Mouse (Mus musculus) MEL (cell line): Measurements from ENCODE around the gene Zfp607a. TPM values are rescaled to one million over a fixed set of nuclear protein-coding genes. Genes with fewer than 3 reads are reported as not detected.

Experiments used
- DNase-seq: peaks from one replicate; pipeline ENCODE4 v3.0.0; 2011; ENCODE audit warnings: low read depth, low spot score
- H3K27ac ChIP-seq: 2 replicates; pipeline ENCODE4 v1.5.1; 2012; ENCODE audit warnings: low read depth, mild to moderate bottlenecking, control low read depth, low read length, moderate library complexity; ENCODE audit not compliant: control insufficient read depth
- H3K27me3 ChIP-seq, 2 experiments: fragments of 150-350 bp in 1 of 2; sonication (generic) in 1 of 2; 2 replicates each; pipeline ENCODE4 v1.6.1; 2012; ENCODE audit warnings: low read length in 2 of 2, mild to moderate bottlenecking in 2 of 2, improper control_type of control experiment in 1 of 2, moderate library complexity in 1 of 2; ENCODE audit not compliant: insufficient read depth in 2 of 2, control insufficient read depth in 1 of 2
- H3K36me3 ChIP-seq, 2 experiments: 2 replicates each; pipeline ENCODE4 v1.6.1; 2012 to 2014; ENCODE audit warnings: low read length in 2 of 2, improper control_type of control experiment in 1 of 2, inconsistent platforms in 1 of 2, mild to moderate bottlenecking in 1 of 2; ENCODE audit not compliant: insufficient read depth in 2 of 2, control insufficient read depth in 1 of 2
- H3K4me1 ChIP-seq, 2 experiments: fragments of 150-350 bp in 1 of 2; sonication (generic) in 1 of 2; 2 replicates each; pipeline ENCODE4 v1.6.1; 2012; ENCODE audit warnings: low read length in 2 of 2, improper control_type of control experiment in 1 of 2, mild to moderate bottlenecking in 1 of 2; ENCODE audit not compliant: insufficient read depth in 2 of 2, control insufficient read depth in 1 of 2
- H3K4me3 ChIP-seq, 2 experiments: fragments of 150-350 bp in 1 of 2; sonication (generic) in 1 of 2; 2 replicates each; pipeline ENCODE4 v1.5.1; 2012; ENCODE audit warnings: low read depth in 2 of 2, low read length in 2 of 2, mild to moderate bottlenecking in 2 of 2, moderate library complexity in 2 of 2, control low read depth in 1 of 2, improper control_type of control experiment in 1 of 2; ENCODE audit not compliant: control insufficient read depth in 1 of 2, insufficient read depth in 1 of 2
- H3K79me2 ChIP-seq: 2 replicates; pipeline ENCODE4 v1.6.1; 2012; ENCODE audit warnings: mild to moderate bottlenecking, low read length, moderate library complexity; ENCODE audit not compliant: control insufficient read depth, poor library complexity, insufficient read depth
- H3K9ac ChIP-seq: 2 replicates; pipeline ENCODE4 v1.6.1; 2012; ENCODE audit warnings: low read depth, mild to moderate bottlenecking, control low read depth, low read length, moderate library complexity; ENCODE audit not compliant: control insufficient read depth, poor library complexity, severe bottlenecking
- H3K9me3 ChIP-seq: fragments of 150-350 bp; sonication (generic); replicated peaks from 2 replicates; pipeline ENCODE4 v1.6.1; 2012; ENCODE audit warnings: mild to moderate bottlenecking, low read length, improper control_type of control experiment, moderate library complexity; ENCODE audit not compliant: insufficient read depth
- CTCF ChIP-seq, 3 experiments: IDR thresholded peaks in 2 of 3; conservative IDR thresholded peaks in 1 of 3; 2 replicates each; pipeline ENCODE4 v1.5.1; 2011 to 2012; ENCODE audit warnings: low read length in 3 of 3, low read depth in 2 of 3, mild to moderate bottlenecking in 2 of 3, improper control_type of control experiment in 1 of 3, inconsistent platforms in 1 of 3, mixed read lengths in 1 of 3, moderate library complexity in 1 of 3; ENCODE audit not compliant: control insufficient read depth in 1 of 3, insufficient read depth in 1 of 3, poor library complexity in 1 of 3, severe bottlenecking in 1 of 3
- ELF1 ChIP-seq: IDR thresholded peaks from 2 replicates; pipeline ENCODE4 v1.6.1; 2014; ENCODE audit warnings: low read depth, mild to moderate bottlenecking, inconsistent platforms, low read length, improper control_type of control experiment, moderate library complexity
- EP300 ChIP-seq, 2 experiments: IDR thresholded peaks; 2 replicates each; pipeline ENCODE4 v1.6.1; 2011; ENCODE audit warnings: improper control_type of control experiment in 2 of 2, low read length in 2 of 2, low read depth in 1 of 2, mild to moderate bottlenecking in 1 of 2
- GABPA ChIP-seq: IDR thresholded peaks from 2 replicates; pipeline ENCODE4 v1.6.1; 2012; ENCODE audit warnings: low read depth, mild to moderate bottlenecking, inconsistent platforms, low read length, improper control_type of control experiment, moderate library complexity
- GATA1 ChIP-seq: IDR thresholded peaks from 2 replicates; pipeline ENCODE4 v1.6.1; 2011; ENCODE audit warnings: low read depth, low read length, improper control_type of control experiment
- HCFC1 ChIP-seq: IDR thresholded peaks from 2 replicates; pipeline ENCODE4 v1.6.1; 2012; ENCODE audit warnings: low read depth, mild to moderate bottlenecking, inconsistent platforms, low read length, improper control_type of control experiment, moderate library complexity
- KAT2A ChIP-seq: conservative IDR thresholded peaks from 2 replicates; pipeline ENCODE4 v1.6.1; 2012; ENCODE audit warnings: low read depth, low read length, improper control_type of control experiment, inconsistent platforms
- MAFK ChIP-seq: IDR thresholded peaks from 2 replicates; pipeline ENCODE4 v1.6.1; 2011; ENCODE audit warnings: low read depth, mild to moderate bottlenecking, low read length, improper control_type of control experiment, borderline replicate concordance
- MXI1 ChIP-seq: IDR thresholded peaks from 2 replicates; pipeline ENCODE4 v1.6.1; 2011; ENCODE audit warnings: mild to moderate bottlenecking, low read depth, low read length, improper control_type of control experiment
- MYB ChIP-seq: IDR thresholded peaks from 2 replicates; pipeline ENCODE4 v1.6.1; 2011; ENCODE audit warnings: mild to moderate bottlenecking, low read depth, low read length, improper control_type of control experiment
- NELFE ChIP-seq: IDR thresholded peaks from 2 replicates; pipeline ENCODE4 v1.6.1; 2011; ENCODE audit warnings: low read depth, low read length, improper control_type of control experiment
- NRF1 ChIP-seq: IDR thresholded peaks from 2 replicates; pipeline ENCODE4 v1.6.1; 2014; ENCODE audit warnings: low read depth, mild to moderate bottlenecking, inconsistent platforms, low read length, improper control_type of control experiment, moderate library complexity; ENCODE audit not compliant: poor library complexity, insufficient read depth, severe bottlenecking
- POLR2AphosphoS2 ChIP-seq: IDR thresholded peaks from 2 replicates; pipeline ENCODE4 v1.6.1; 2011; ENCODE audit warnings: low read length, improper control_type of control experiment
- RAD21 ChIP-seq: IDR thresholded peaks from 2 replicates; pipeline ENCODE4 v1.6.1; 2011; ENCODE audit warnings: mild to moderate bottlenecking, low read depth, low read length, improper control_type of control experiment
- RCOR1 ChIP-seq: IDR thresholded peaks from 2 replicates; pipeline ENCODE4 v1.6.1; 2012; ENCODE audit warnings: low read depth, mild to moderate bottlenecking, inconsistent platforms, low read length, improper control_type of control experiment
- SIN3A ChIP-seq: IDR thresholded peaks from 2 replicates; pipeline ENCODE4 v1.6.1; 2012; ENCODE audit warnings: low read length, improper control_type of control experiment, inconsistent platforms
- TAL1 ChIP-seq: IDR thresholded peaks from 2 replicates; pipeline ENCODE4 v1.6.1; 2012; ENCODE audit warnings: mild to moderate bottlenecking, inconsistent platforms, low read length, moderate library complexity, mixed read lengths
- TCF12 ChIP-seq: IDR thresholded peaks from 2 replicates; pipeline ENCODE4 v1.6.1; 2014; ENCODE audit warnings: low read depth, mild to moderate bottlenecking, inconsistent platforms, low read length, improper control_type of control experiment, moderate library complexity
- UBTF ChIP-seq: IDR thresholded peaks from 2 replicates; pipeline ENCODE4 v1.6.1; 2012; ENCODE audit warnings: low read depth, mild to moderate bottlenecking, inconsistent platforms, low read length, improper control_type of control experiment, moderate library complexity, borderline replicate concordance; ENCODE audit not compliant: insufficient read depth
- USF2 ChIP-seq, 2 experiments: IDR thresholded peaks; 2 replicates each; pipeline ENCODE4 v1.6.1; 2011 to 2012; ENCODE audit warnings: improper control_type of control experiment in 2 of 2, low read length in 2 of 2, borderline replicate concordance in 1 of 2, inconsistent platforms in 1 of 2, low read depth in 1 of 2, mild to moderate bottlenecking in 1 of 2; ENCODE audit not compliant: insufficient read depth in 1 of 2
- ZC3H11A ChIP-seq: IDR thresholded peaks from 2 replicates; pipeline ENCODE4 v1.6.1; 2012; ENCODE audit warnings: low read depth, mild to moderate bottlenecking, inconsistent platforms, low read length, improper control_type of control experiment
- ZMIZ1 ChIP-seq: IDR thresholded peaks from 2 replicates; pipeline ENCODE4 v1.6.1; 2012; ENCODE audit warnings: low read depth, mild to moderate bottlenecking, inconsistent platforms, low read length, improper control_type of control experiment, moderate library complexity
- ZNF384 ChIP-seq: IDR thresholded peaks from 2 replicates; pipeline ENCODE4 v1.6.1; 2012; ENCODE audit warnings: low read depth, mild to moderate bottlenecking, inconsistent platforms, low read length, improper control_type of control experiment
- polyA plus RNA-seq, 2 experiments: library from polyadenylated mRNA; stranded (reverse) in 1 of 2; unstranded in 1 of 2; fragments of >175 nt in 1 of 2; fragments of >200 nt in 1 of 2; gene quantifications; 2 replicates each; pipeline versions ENCODE4 v1.2.1 to v1.2.4; 2012; ENCODE audit warnings: low replicate concordance in 2 of 2, low read depth in 1 of 2; ENCODE audit not compliant: insufficient read length in 2 of 2, insufficient read depth in 1 of 2, missing spikeins in 1 of 2
- total RNA-seq: library from RNA; depleted of rRNA; stranded (reverse); fragments of 300-350 nt; gene quantifications from 2 replicates; pipeline ENCODE4 v1.2.3, GENCODE M21; 2012; rRNA removed

Zfp607a gene
- total RNA-seq (4.0 and 4.4 TPM in 2 replicates), polyA plus RNA-seq (1 to 10 TPM in 1 of 2 experiments, not detected in 1; 2.4 TPM)

DNA sequence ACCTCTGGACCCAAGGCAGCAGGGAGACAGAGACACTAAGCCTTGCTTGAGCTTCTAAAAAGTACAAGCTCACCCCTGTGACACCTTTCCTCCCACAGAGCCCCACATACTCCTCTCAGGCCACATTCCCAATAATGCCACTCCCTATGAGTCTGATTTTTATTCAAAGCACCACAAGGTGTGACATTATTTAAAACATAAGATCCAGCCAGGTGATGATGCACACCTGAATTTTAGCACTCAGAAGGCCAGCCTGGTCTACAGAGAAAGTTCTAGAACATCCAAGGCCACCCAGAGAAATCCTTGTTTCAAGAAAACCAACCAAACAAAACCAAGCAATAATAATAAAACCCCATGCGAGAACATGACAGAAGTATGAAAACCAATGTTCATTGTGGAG, at the start of gene Zfp607a:
TSS of gene Zfp607a (plus strand) at position 301 of the 400 bp plus-strand sequence.
- DNase-seq = no peak
- no peak within 1 kb of the TSS for H3K4me3 ChIP-seq
- peaks cover 11% of the 10 kb centered on the region for H3K79me2 ChIP-seq
- no peaks in the 10 kb centered on the region for H3K9me3 ChIP-seq
- H3K4me1 ChIP-seq = peaks cover 5 to 9% of the 10 kb centered on the region in 2 experiments
- TF ChIP-seq EP300 (IDR thresholded peaks at IDR 0.05; ENCODE audit: low read depth in 1 of 2, low read length in 2 of 2) (no peak), ELF1 (no peak), RCOR1 (no peak)
- H3K27me3 ChIP-seq = no peaks in the 10 kb centered on the region
- H3K27ac ChIP-seq = no peak within 1 kb of the TSS
- H3K36me3 ChIP-seq = peaks cover 2 to 4% of the 10 kb centered on the region in 2 experiments; a peak in 3 of 4 replicates
- H3K9ac ChIP-seq = no peak within 1 kb of the TSS

DNA sequence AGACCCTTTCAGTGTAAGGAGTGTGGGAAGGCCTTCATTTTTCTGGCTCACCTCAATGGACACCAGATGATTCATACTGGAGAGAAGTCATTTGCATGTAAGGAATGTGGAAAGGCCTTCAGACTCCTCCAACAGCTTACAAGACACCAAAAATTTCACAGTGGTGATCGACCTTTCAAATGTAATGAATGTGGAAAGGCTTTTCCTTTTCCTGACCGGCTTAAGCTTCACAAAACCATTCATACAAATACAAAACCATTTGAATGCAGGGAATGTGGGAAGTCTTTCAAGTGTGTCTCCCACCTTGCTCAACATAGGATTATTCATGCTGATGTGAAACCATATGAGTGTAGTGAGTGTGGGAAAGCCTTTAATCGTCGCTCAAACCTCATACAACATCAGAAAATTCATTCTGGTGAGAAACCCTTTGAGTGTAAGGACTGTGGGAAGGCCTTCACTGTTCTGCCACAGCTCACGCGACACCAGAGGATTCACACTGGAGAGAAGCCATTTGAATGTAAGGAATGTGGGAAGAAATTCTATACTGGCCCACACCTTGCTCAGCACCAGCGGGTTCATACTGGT, 38.7 kb upstream of the Zfp607a start:
- Histone ChIP-seq H3K79me2 (no peaks in the 10 kb centered on the region), H3K36me3 (peaks cover 0 to 4% of the 10 kb centered on the region in 2 experiments; a peak in 3 of 4 replicates), H3K27me3 (no peaks in the 10 kb centered on the region), H3K9me3 (no peaks in the 10 kb centered on the region), H3K9ac (no peak overlapping the region), H3K4me3 (no peak overlapping the region), H3K27ac (no peak overlapping the region), H3K4me1 (peaks cover 0 to 4% of the 10 kb centered on the region in 2 experiments; a peak in 1 of 4 replicates)
- DNase-seq = no peak
- no peak for TF ChIP-seq EP300 (IDR thresholded peaks at IDR 0.05; ENCODE audit: low read depth in 1 of 2, low read length in 2 of 2)

DNA sequence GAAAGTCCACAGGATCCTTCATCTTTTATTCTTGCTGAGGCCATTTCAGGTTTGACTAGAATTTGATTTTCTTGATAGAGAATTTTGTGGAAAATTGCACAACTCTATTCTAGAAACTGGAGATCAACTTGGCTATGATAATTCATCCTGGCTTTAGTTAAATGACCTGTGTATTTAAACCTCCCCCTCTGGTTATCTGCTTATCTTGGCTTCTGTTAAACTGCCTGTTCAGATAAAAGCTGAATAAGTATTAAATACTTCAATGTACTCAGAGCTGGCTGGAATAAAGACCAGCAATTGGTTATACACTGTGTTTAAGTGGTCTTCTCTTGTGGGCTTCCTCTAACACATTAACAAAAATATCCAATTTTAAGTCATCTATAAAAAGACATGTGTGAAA, 34.7 kb upstream of the Zfp607a start:
- H3K4me3 ChIP-seq = no peak overlapping the region
- no peak overlapping the region for H3K9ac ChIP-seq
- H3K36me3 ChIP-seq = peaks cover 0 to 4% of the 10 kb centered on the region in 2 experiments; a peak in 3 of 4 replicates
- H3K9me3 ChIP-seq = no peaks in the 10 kb centered on the region
- TF ChIP-seq NELFE = no peak
- TF ChIP-seq TAL1 = no peak
- TF ChIP-seq CTCF (IDR thresholded peaks at IDR 0.05 in 2 of 3, conservative IDR thresholded peaks at IDR 0.05 in 1 of 3; ENCODE audit: control insufficient read depth in 1 of 3, insufficient read depth in 1 of 3, low read depth in 2 of 3, low read length in 3 of 3, poor library complexity in 1 of 3, severe bottlenecking in 1 of 3) = no peak
- no peak for TF ChIP-seq KAT2A
- TF ChIP-seq NRF1 = no peak
- TF ChIP-seq RCOR1 = no peak
- no peak for TF ChIP-seq POLR2AphosphoS2
- TF ChIP-seq USF2 (IDR thresholded peaks at IDR 0.05; ENCODE audit: borderline replicate concordance in 1 of 2, insufficient read depth in 1 of 2, low read depth in 1 of 2, low read length in 2 of 2) = no peak
- TF ChIP-seq RAD21 = no peak
- peak; percentile 64; the same call in 1 of the 2 replicates for TF ChIP-seq MYB
- TF ChIP-seq ELF1 = no peak
- TF ChIP-seq ZMIZ1 = no peak
- TF ChIP-seq MXI1 = no peak
- TF ChIP-seq EP300 (IDR thresholded peaks at IDR 0.05; ENCODE audit: low read depth in 1 of 2, low read length in 2 of 2) = peak; percentile 50 to 61; a peak in 3 of 4 replicates
- no peak for TF ChIP-seq ZC3H11A
- no peak for TF ChIP-seq GABPA
- TF ChIP-seq SIN3A = no peak
- no peak for TF ChIP-seq UBTF
- no peak for TF ChIP-seq HCFC1
- TF ChIP-seq MAFK = no peak
- TF ChIP-seq ZNF384 = no peak
- peak; percentile 56; the same call in 1 of the 2 replicates for TF ChIP-seq GATA1
- TF ChIP-seq TCF12 = no peak; the same call in 1 of the 2 replicates
- no peaks in the 10 kb centered on the region for H3K79me2 ChIP-seq
- no peak overlapping the region for H3K27ac ChIP-seq
- no peak for DNase-seq
- peaks cover 0 to 4% of the 10 kb centered on the region in 2 experiments; a peak in 1 of 4 replicates for H3K4me1 ChIP-seq
- H3K27me3 ChIP-seq = no peaks in the 10 kb centered on the region
